Comparison of ENCODE assay signal across 8 mouse cellular contexts in genomic region chr17:5795878-5796277, GRCm38 (mm10). TPM values are rescaled to one million over a fixed set of nuclear protein-coding genes. Genes with fewer than 3 reads are reported as not detected.
A peak's percentile ranks its signal among the peaks of the same experiment; 100 is the strongest.
DNase-seq lines count a peak whose midpoint lies in the region; ATAC-seq lines count a peak whose summit lies in the region.

No protein-coding gene starts in this region.

- no peaks in the 10 kb centered on the region for H3K27me3 ChIP-seq in embryonic facial prominence, embryonic 14.5 days (replicated peaks; ENCODE audit: control insufficient read depth, insufficient read depth, low read length)
- H3K27me3 ChIP-seq in heart, embryonic 16.5 days (ENCODE audit: control insufficient read depth, insufficient read depth, low read length), result no peaks in the 10 kb centered on the region
- H3K27me3 ChIP-seq in liver, embryonic 11.5 days (replicated peaks; ENCODE audit: control insufficient read depth, insufficient read depth, low read length), result no peaks in the 10 kb centered on the region
- H3K27me3 ChIP-seq in neural tube, embryonic 12.5 days (replicated peaks), result no peaks in the 10 kb centered on the region

- no peaks in the 10 kb centered on the region for H3K36me3 ChIP-seq in embryonic facial prominence, embryonic 14.5 days (ENCODE audit: control insufficient read depth, insufficient read depth, low read length)
- no peaks in the 10 kb centered on the region for H3K36me3 ChIP-seq in heart, embryonic 16.5 days (ENCODE audit: control insufficient read depth, insufficient read depth)
- H3K36me3 ChIP-seq in liver, embryonic 11.5 days (ENCODE audit: control insufficient read depth, insufficient read depth, low read length), result no peaks in the 10 kb centered on the region
- H3K36me3 ChIP-seq in neural tube, embryonic 12.5 days, result no peaks in the 10 kb centered on the region

- no peak overlapping the region for H3K27ac ChIP-seq in embryonic facial prominence, embryonic 14.5 days (replicated peaks; ENCODE audit: low read depth, low read length)
- no peak overlapping the region for H3K27ac ChIP-seq in heart, embryonic 16.5 days (ENCODE audit: low read length)
- H3K27ac ChIP-seq in liver, embryonic 11.5 days (ENCODE audit: low read depth, low read length), result no peak overlapping the region
- no peak overlapping the region for H3K27ac ChIP-seq in neural tube, embryonic 12.5 days

- peak; percentile 88 for ATAC-seq in embryonic facial prominence, embryonic 14.5 days (ENCODE audit: low read depth)
- peak; percentile 59; the same call in 1 of the 2 replicates for ATAC-seq in heart, embryonic 16.5 days (replicated peaks; ENCODE audit: extremely low read depth, insufficient read depth, low FRiP score)
- ATAC-seq in liver, embryonic 11.5 days (replicated peaks; ENCODE audit: low FRiP score), result peak; percentile 45
- 0 out of 2 replicates have a peak, but pooled peaks have one; percentile 41 for ATAC-seq in neural tube, embryonic 12.5 days (ENCODE audit: low FRiP score, low read depth)

- H3K9ac ChIP-seq in embryonic facial prominence, embryonic 14.5 days (ENCODE audit: low read depth, low read length), result no peak overlapping the region
- no peak overlapping the region for H3K9ac ChIP-seq in heart, embryonic 16.5 days (ENCODE audit: low read length)
- H3K9ac ChIP-seq in liver, embryonic 11.5 days (ENCODE audit: low read depth, low read length), result no peak overlapping the region
- no peak overlapping the region for H3K9ac ChIP-seq in neural tube, embryonic 12.5 days

- H3K4me2 ChIP-seq in embryonic facial prominence, embryonic 14.5 days (ENCODE audit: low read depth, low read length), result no peak overlapping the region
- H3K4me2 ChIP-seq in heart, embryonic 16.5 days (ENCODE audit: low read depth, low read length), result no peak overlapping the region
- H3K4me2 ChIP-seq in liver, embryonic 11.5 days, result no peak overlapping the region
- no peak overlapping the region for H3K4me2 ChIP-seq in neural tube, embryonic 12.5 days (replicated peaks)

- 2% methylated on average over 5 of the region's 5 CpGs for WGBS in embryonic facial prominence, embryonic 14.5 days
- WGBS in heart, embryonic 16.5 days, result under 1% methylated on average over 5 of the region's 5 CpGs
- 3% methylated on average over 5 of the region's 5 CpGs for WGBS in liver, embryonic 11.5 days
- 3% methylated on average over 5 of the region's 5 CpGs for WGBS in neural tube, embryonic 12.5 days

- H3K4me1 ChIP-seq in embryonic facial prominence, embryonic 14.5 days (ENCODE audit: control insufficient read depth, insufficient read depth, low read length), result peaks cover 6% of the 10 kb centered on the region
- H3K4me1 ChIP-seq in heart, embryonic 16.5 days (ENCODE audit: control insufficient read depth, insufficient read depth, low read length), result peaks cover 18% of the 10 kb centered on the region
- peaks cover 41% of the 10 kb centered on the region for H3K4me1 ChIP-seq in liver, embryonic 11.5 days (replicated peaks; ENCODE audit: control insufficient read depth, insufficient read depth, low read length)
- H3K4me1 ChIP-seq in neural tube, embryonic 12.5 days, result no peaks in the 10 kb centered on the region

- peak; percentile 92 for DNase-seq in CD4-positive, CD25-positive, alpha-beta regulatory T cell, adult 2 months (ENCODE audit: low read depth, low spot score)
- DNase-seq in adrenal gland, postnatal 25 days, result peak; percentile 47
- DNase-seq in embryonic facial prominence, embryonic 14.5 days (ENCODE audit: low spot score), result peak; percentile 96
- peak; percentile 88 for DNase-seq in kidney, postnatal 10 days
- peak; percentile 59 for DNase-seq in liver, embryonic 11.5 days (ENCODE audit: low spot score)
- DNase-seq in telencephalon, adult 2 months (ENCODE audit: low read depth, low spot score), result peak; percentile 87

- no peak overlapping the region for H3K4me3 ChIP-seq in embryonic facial prominence, embryonic 14.5 days (ENCODE audit: low read depth, low read length)
- H3K4me3 ChIP-seq in heart, embryonic 16.5 days (ENCODE audit: low read length), result no peak overlapping the region
- H3K4me3 ChIP-seq in liver, embryonic 11.5 days (ENCODE audit: low read depth, low read length), result no peak overlapping the region
- H3K4me3 ChIP-seq in neural tube, embryonic 12.5 days, result no peak overlapping the region

- no peaks in the 10 kb centered on the region for H3K9me3 ChIP-seq in embryonic facial prominence, embryonic 14.5 days (ENCODE audit: control insufficient read depth, low read length)
- H3K9me3 ChIP-seq in heart, embryonic 16.5 days (replicated peaks; ENCODE audit: control insufficient read depth, low read length), result no peaks in the 10 kb centered on the region
- no peaks in the 10 kb centered on the region for H3K9me3 ChIP-seq in liver, embryonic 11.5 days (ENCODE audit: control insufficient read depth, low read length)
- no peaks in the 10 kb centered on the region for H3K9me3 ChIP-seq in neural tube, embryonic 12.5 days

RNA-seq across cellular contexts. Expression of gene Snx9, which starts 45.3 kb away (rescaled TPM):
- total RNA-seq in adrenal gland, postnatal 25 days (2021), result 48.2 and 51.3 TPM in 2 replicates
- 37.5 and 40.9 TPM in 2 replicates for polyA plus RNA-seq in embryonic facial prominence, embryonic 14.5 days (2014; fragmentation: Nextera tagmentation; extraction: Ambion mirVana)
- polyA plus RNA-seq in heart, embryonic 16.5 days (2015; fragmentation: Nextera tagmentation; extraction: Ambion mirVana), result 19.4 and 20.9 TPM in 2 replicates
- polyA plus RNA-seq in liver, embryonic 11.5 days (2014; fragmentation: Nextera tagmentation; extraction: Ambion mirVana), result 31.2 and 35.4 TPM in 2 replicates
- 16.9 and 18.0 TPM in 2 replicates for polyA plus RNA-seq in neural tube, embryonic 12.5 days (2016; fragmentation: Nextera tagmentation; extraction: Ambion mirVana)
